Mouse (Mus musculus): ENCODE results near the gene Sorbs1.

- TF ChIP-seq CTCF (IDR thresholded peaks at IDR 0.05; ENCODE audit: low read depth), result no peak
- TF ChIP-seq EP300 (IDR thresholded peaks at IDR 0.05; ENCODE audit: low read depth), result no peak
Observed at GRCm38 (mm10) chr19:40411379-40411813, 102.2 kb downstream of the Sorbs1 start.
